Mouse (Mus musculus) limb, embryonic 11.5 days (tissue): ENCODE data around the gene Gm7173. TPM values are rescaled to one million over a fixed set of nuclear protein-coding genes. Genes with fewer than 3 reads are reported as not detected.

Experiments used
- ATAC-seq: fragments of 200-750 bp; cut with Nextera tagmentation; 2 replicates; pipeline ENCODE4 v1.8.0; 2017; ENCODE audit warnings: low read depth; ENCODE audit not compliant: insufficient number of reproducible peaks, low FRiP score, low TSS enrichment
- DNase-seq: peaks from one replicate; pipeline ENCODE4 v3.0.0-alpha.2; 2015; ENCODE audit warnings: low spot score
- H3K27ac ChIP-seq: fragments of 300-500 bp; sonication (generic); replicated peaks from 2 replicates; pipeline ENCODE4 v1.5.1; 2014; ENCODE audit warnings: low read depth, mild to moderate bottlenecking, low read length
- H3K27me3 ChIP-seq: fragments of 300-500 bp; sonication (generic); 2 replicates; pipeline ENCODE4 v1.6.1; 2014; ENCODE audit warnings: mild to moderate bottlenecking, low read length, mixed read lengths; ENCODE audit not compliant: control insufficient read depth, insufficient read depth
- H3K36me3 ChIP-seq: fragments of 300-500 bp; sonication (generic); 2 replicates; pipeline ENCODE4 v1.6.1; 2014; ENCODE audit warnings: mild to moderate bottlenecking, low read length, moderate library complexity, mixed read lengths; ENCODE audit not compliant: control insufficient read depth, insufficient read depth
- H3K4me1 ChIP-seq: fragments of 300-500 bp; sonication (generic); 2 replicates; pipeline ENCODE4 v1.6.1; 2014; ENCODE audit warnings: low read length, mixed read lengths; ENCODE audit not compliant: control insufficient read depth, insufficient read depth
- H3K4me2 ChIP-seq: fragments of 300-500 bp; sonication (generic); 2 replicates; pipeline ENCODE4 v1.6.1; 2014; ENCODE audit warnings: low read depth, mild to moderate bottlenecking, moderate library complexity; ENCODE audit not compliant: severe bottlenecking
- H3K4me3 ChIP-seq: fragments of 300-500 bp; sonication (generic); 2 replicates; pipeline ENCODE4 v1.5.1; 2014; ENCODE audit warnings: low read depth, low read length
- H3K9ac ChIP-seq: fragments of 300-500 bp; sonication (generic); 2 replicates; pipeline ENCODE4 v1.6.1; 2014; ENCODE audit warnings: mild to moderate bottlenecking, low read length
- H3K9me3 ChIP-seq: fragments of 300-500 bp; sonication (generic); 2 replicates; pipeline ENCODE4 v1.6.1; 2016; ENCODE audit warnings: low read length; ENCODE audit not compliant: control insufficient read depth
- WGBS: fragments of 180-500 bp; shearing (Covaris S2); extraction: QIAGEN DNeasy Blood & Tissue Kit; methylation state at CpG from one replicate; pipeline ENCODE4 v1.1.7; 2014; 5-methylcytosine and 5-hydroxymethylcytosine counted together
- polyA plus RNA-seq: library from polyadenylated mRNA; unstranded; fragments of >200 nt; fragmentation: Nextera tagmentation; extraction: Ambion mirVana; gene quantifications from 2 replicates; pipeline ENCODE4 v1.2.1, GENCODE M21; 2014

Gm7173 gene
- polyA plus RNA-seq, result 0.43 and 0.60 TPM in 2 replicates

DNA sequence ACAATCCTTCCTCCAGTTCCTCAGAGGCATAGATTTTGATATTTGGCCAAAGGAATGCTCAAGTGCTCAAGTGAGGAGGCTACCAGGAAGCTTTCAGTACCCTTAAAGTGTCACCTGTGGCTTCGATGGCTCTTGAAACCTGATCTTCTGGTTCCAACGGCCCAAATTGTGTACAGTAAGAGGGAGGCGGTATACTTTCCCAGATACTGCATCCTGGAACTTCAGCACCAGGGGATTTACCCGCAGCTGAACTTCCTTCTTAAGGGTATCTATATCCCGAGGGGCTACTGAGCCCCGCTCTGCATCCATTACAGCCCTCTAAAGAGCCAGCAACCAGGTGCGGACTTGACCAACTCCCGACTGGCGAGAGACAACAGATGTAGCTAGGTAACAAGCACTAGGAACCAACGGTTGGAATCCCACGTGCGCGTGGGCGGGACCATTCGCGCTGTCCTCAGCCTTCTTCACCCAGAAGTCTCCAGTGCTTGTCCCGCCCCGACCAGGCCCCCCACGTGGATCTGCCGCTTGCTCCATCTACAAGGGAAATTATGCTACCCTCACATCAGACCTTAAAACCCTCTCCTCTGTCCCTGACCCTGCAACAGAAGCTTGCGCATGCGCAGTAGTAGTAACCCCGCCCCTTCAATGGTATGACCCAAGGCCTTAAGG, at the start of gene Gm7173:
Gene Gm7173, minus strand, starts transcription at position 309 of the 669 bp plus-strand sequence.
- no peaks in the 10 kb centered on the region for H3K27me3 ChIP-seq
- ATAC-seq, result peak; percentile 76; the same call in 1 of the 2 replicates
- no peaks in the 10 kb centered on the region for H3K36me3 ChIP-seq
- DNase-seq, result peak; percentile 38
- H3K9ac ChIP-seq, result 0 out of 2 replicates have a peak within 1 kb of the TSS, but pooled peaks have one; percentile 30
- peak within 1 kb of the TSS; percentile 42 for H3K4me2 ChIP-seq
- peak within 1 kb of the TSS; percentile 22 for H3K4me3 ChIP-seq
- H3K27ac ChIP-seq, result no peak within 1 kb of the TSS
- no peaks in the 10 kb centered on the region for H3K4me1 ChIP-seq
- H3K9me3 ChIP-seq, result no peaks in the 10 kb centered on the region
- WGBS, result 18% methylated on average over 23 of the region's 23 CpGs

DNA sequence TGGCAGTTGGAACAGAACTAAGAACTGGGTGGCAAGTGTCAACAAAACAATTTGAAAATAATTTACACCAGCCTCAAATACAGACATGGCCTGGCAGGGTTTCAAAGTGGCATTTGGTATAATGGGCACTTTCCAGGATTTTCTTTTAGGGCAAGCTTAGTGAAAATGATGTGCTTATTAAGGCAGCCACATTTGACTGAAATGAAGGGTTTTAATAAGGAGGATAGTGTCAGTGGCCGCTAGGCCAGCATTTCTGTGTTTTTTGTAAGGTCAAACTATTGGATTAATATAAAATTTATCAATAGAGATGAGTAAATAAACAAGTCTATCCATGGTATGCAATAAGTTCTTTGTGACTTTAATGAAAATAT, 546 bp upstream of the Gm7173 start:
- no peaks in the 10 kb centered on the region for H3K27me3 ChIP-seq
- H3K9ac ChIP-seq, result no peak overlapping the region
- 76% methylated on average over 1 of the region's 1 CpGs for WGBS
- no peak for DNase-seq
- ATAC-seq, result no peak
- H3K4me3 ChIP-seq, result no peak overlapping the region; the same call in 1 of the 2 replicates
- no peaks in the 10 kb centered on the region for H3K4me1 ChIP-seq
- no peaks in the 10 kb centered on the region for H3K36me3 ChIP-seq
- H3K4me2 ChIP-seq, result no peak overlapping the region
- H3K27ac ChIP-seq, result no peak overlapping the region
- H3K9me3 ChIP-seq, result no peaks in the 10 kb centered on the region

DNA sequence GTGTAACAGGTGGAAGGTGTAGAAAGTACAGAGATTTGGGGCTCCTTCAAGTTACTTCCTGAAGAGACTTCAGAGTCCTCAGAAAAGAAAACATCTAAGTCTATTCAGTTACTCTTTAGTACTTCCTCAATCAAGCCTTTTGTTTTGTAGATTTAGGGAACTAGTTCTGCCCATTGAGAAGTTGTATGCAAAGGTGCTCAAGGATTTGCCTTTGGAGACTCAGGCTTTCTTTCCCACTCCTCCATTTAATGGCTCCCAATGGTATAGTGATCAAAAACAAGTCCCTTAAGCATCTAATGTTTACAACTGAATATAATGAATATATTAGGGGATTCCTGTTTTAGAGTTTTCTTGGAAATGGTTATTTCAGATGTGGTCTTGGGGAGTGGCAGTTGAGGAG, 200.3 kb downstream of the Gm7173 start:
- no peak for ATAC-seq
- no peak overlapping the region for H3K4me3 ChIP-seq
- no peak overlapping the region for H3K9ac ChIP-seq
- H3K27ac ChIP-seq, result no peak overlapping the region
- no peak for DNase-seq
- no peaks in the 10 kb centered on the region for H3K4me1 ChIP-seq
- H3K4me2 ChIP-seq, result no peak overlapping the region
- no peaks in the 10 kb centered on the region for H3K36me3 ChIP-seq
- H3K27me3 ChIP-seq, result no peaks in the 10 kb centered on the region
- no peaks in the 10 kb centered on the region for H3K9me3 ChIP-seq

Other genes with a start within 250 kb of the Gm7173 start
- 0.14 and 0.23 TPM in 2 replicates for gene Mageb16, start 154.2 kb upstream of the Gm7173 start, polyA plus RNA-seq